Mouse (Mus musculus) heart, adult 8-10 months (tissue): Measurements from ENCODE around the gene Clpp. TPM values are rescaled to one million over a fixed set of nuclear protein-coding genes. Genes with fewer than 3 reads are reported as not detected.

Experiments used
- DNase-seq: peaks from one replicate; pipeline ENCODE4 v3.0.0; 2022; ENCODE audit warnings: low spot score
- total RNA-seq, 4 experiments: library from RNA; stranded (reverse); gene quantifications; 2 replicates each; pipeline ENCODE4 v1.2.4; 2022

The Clpp gene
- total RNA-seq: 10 to 100 TPM; 77.9 to 82.7 (median 80.2) TPM

DNA sequence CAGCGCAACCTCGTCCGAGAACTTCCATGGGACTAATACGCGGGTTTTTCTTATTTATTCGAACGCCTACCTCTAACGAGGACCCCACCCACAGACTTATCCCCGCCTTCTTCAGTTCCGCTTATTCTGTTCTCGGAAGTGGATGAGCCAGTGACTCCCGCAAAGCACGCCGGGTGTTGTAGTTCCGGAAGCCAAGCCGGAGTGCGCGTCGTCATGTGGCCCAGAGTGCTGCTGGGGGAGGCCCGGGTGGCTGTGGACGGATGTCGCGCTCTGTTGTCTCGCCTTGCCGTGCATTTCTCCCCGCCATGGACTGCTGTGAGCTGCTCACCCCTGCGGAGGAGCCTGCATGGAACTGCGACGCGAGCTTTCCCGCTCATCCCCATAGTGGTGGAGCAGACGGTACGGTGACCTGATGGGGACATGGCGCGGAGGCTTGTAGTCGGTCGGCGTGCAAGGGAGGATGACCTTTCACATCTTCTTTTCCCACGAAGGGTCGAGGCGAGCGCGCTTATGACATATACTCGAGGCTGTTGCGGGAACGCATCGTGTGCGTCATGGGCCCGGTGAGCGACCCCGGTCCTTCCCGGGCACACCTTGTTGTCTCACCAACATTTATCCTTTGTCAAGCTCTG is at the start of gene Clpp:
Gene Clpp (plus strand): TSS at position 191 of the 632 bp plus-strand sequence.
- peak; percentile 97 for DNase-seq

DNA sequence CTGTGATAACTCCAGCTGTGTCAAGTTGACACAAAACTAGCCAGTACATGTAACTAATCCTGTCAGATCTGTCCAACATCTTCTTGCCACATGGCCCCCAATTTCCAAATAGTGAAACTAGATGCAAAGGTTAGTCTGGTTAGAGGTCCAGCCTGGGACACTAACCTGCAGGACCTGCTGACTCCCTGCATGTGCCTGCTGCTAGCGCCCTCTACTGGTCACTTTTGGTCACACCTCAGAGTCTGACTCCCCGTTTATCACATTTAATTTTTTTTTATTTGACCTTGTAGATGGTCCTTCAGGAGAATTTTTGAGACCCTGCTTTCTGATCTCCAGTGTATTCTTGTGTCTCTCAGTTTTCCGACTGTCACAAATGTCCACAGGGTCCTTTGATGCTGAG is 39.2 kb upstream of the Clpp start:
- peak; percentile 62 for DNase-seq

DNA sequence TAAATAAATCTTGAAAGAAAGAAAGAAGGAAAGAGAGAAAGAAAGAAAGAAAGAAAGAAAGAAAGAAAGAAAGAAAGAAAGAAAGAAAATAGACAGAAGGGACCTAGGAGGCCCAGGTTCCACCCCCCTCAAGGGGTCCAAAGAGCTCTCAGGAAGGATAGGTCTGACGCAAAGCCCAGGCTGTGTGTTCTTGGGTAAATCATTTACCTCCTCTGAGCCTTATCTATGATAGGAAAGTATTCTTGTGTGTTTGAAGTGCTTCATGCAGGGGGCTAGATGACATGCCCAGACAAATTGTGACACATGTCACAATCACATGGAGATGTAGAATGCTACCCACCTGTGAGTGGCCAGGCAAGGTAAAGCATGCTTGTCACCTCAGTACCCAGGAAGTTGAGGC is 37.5 kb upstream of the Clpp start:
- DNase-seq: no peak

DNA sequence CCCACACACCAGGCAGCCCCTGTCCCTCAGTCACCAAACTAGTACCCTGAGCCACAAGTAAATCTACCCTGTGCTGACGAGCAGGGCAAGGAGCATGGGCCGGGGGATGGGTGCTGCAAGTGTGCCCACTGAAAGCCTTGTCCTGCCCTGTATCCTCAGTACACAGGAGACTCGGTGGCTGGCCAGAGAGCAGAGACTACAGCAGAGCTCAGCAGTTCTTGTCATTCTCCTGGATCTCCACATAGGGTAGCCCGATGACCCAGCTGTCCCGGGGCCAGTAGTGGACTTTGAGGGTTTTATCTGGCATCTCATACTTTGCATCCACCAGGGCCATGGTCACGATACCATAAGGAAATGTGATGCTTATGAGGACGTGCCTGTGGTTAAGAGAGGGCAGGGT is 35.2 kb upstream of the Clpp start:
- DNase-seq: no peak

DNA sequence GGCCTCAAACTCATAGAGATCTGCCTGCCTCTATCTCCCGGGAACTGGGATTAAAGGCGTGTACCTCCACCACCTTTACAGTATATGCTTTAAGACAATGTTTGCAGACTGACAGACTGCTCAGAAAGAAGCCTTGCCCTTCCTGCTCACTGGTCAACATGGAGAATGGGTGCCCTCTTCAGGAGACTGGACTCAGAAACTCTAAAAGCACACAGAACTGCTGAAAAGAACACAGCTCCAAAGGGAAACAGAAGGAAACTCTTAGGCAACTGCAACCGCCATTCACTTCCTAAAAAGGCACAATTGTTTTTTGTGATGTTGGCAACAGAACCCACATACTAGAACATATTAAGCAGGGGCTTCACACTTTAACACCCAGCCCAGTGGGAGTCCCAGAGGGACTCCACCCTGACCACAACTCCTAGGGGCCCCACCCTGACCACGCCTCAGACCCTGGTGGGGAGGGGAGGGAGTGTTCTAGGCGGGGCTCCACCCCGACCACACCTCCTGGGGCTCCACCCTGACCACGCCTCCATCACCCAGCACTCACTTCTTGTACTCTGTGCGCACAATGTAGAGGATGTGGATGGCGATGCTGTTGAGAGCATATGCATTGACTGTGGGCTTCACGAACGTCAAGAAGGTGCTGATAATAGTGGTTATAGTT is 32.2 kb upstream of the Clpp start:
- no peak for DNase-seq

DNA sequence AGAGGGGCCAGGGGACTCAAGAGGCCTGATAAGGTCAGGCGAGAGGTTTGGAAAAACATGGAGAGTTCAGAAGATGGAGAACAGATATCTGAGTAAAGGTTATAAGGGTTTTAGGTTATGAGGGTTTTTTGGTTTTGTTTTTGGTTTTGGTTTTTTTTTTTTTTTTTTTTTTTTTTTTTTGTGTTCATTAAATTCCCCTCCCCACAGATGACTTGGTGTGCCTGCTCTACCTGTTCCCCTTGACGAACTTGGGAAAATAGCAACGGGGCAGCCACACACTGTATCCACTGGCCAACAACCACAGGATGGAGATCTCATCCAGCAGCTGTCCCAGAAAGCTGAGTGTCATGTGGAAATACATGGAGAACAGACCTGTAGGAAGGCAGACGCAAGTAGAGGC is 31.4 kb upstream of the Clpp start:
- no peak for DNase-seq

DNA sequence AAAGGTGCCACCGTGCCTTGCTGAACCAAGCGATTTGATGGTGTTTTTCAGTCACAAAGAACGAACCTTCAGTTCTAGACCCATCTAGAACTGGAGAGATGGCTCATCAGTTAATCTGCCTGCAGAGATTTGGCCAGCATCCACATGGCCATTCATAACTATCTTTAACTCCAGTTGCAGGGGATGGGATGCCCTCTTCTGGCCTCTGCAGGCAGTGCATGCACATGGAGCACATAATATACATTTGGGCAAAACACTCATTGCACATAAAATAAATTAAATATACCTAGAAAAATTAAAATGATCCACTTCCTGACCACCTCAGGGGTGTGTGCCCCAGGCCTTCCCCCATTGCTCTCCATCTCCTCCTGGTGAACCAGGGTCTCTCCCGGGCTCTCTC is 28.2 kb upstream of the Clpp start:
- no peak for DNase-seq

DNA sequence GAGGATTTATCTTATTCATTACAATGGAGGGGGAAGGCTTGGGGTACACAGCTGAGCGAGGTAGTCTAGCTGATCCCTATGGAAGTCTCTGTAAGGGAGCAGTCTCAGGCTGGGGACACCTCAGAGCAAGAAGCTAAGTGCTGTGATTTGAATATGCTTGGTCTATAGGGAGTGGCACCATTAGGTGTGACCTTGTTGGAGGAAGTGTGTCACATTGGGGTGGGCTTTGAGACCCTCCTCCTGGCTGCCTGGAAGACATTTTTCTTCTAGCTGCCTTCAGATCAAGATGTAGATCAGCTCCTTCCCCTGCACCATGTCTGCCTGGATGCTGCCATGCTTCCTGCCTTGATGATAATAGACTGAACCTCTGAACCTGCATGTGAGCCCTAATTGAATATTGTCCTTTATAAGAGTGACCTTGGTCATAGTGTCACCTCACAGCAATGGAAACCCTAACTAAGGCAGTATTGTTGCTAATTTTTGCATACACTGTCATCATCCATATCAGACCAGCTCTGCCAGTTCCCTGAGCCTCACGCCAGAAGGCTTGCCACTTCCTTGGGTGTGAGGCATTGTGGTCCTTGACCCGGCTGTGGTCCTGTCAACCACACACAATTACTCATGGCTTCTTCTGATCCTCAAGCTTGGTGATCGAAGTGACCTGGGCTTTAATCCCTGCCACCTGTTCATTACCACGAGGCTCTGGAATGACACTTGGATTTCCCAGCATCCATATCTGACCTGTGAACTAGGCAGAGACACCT is 27.3 kb upstream of the Clpp start:
- no peak for DNase-seq

DNA sequence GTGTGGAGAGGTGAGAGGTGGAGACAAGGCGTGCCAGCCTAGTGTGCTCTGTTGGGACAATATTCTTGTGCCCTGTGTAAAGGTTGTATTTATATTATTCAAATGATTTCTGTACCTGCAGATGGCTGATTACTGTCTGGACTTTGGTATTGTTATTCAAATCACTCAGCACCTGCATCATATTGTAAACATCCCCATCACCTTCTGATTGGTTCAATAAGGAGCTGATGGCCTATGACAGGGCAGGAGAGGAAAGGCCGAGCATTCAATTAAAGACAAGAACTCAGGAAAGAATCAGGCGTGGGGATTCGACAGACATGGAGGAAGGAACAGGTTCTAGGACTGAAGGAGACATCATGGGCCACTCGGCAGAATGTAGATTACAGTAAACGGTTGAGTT is 26.5 kb upstream of the Clpp start:
- DNase-seq: no peak

DNA sequence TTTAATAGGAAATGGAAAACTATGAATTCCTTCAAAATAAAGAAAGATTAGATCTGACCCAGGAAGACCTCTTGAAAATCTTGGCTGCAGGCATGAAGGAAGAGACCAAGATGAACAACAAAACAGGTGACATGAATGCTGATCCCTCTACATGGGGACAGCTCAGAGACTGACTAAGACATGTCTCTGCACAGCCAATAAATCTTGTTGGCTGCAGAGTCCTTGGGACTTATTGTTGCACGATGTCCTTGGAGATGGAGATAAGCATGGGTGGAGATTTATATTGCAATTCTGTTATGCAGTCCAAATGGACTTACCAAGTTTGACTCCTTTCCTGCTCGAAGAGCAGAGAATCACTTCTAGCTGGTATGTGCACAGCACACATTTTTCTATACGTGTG is 20.8 kb upstream of the Clpp start:
- DNase-seq: no peak

DNA sequence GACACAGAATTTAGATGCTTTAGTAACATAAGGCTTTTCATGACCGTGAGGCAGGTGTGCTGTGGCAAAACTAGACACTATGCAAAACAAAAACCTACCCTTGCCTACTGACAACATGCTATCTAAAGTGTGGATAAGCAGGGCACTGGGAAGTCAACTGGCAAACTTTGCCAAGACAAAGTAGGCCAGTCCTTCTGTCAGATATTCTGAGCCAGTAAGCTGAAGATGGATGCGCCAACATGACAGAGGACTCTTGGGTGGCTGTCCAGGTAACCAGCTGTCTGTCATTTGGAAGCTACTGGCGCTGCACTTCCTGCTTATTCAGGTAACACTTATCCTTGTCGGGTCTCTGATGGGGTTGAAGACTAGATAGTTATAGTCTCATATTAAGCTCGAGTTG is 20.0 kb upstream of the Clpp start:
- DNase-seq: no peak

DNA sequence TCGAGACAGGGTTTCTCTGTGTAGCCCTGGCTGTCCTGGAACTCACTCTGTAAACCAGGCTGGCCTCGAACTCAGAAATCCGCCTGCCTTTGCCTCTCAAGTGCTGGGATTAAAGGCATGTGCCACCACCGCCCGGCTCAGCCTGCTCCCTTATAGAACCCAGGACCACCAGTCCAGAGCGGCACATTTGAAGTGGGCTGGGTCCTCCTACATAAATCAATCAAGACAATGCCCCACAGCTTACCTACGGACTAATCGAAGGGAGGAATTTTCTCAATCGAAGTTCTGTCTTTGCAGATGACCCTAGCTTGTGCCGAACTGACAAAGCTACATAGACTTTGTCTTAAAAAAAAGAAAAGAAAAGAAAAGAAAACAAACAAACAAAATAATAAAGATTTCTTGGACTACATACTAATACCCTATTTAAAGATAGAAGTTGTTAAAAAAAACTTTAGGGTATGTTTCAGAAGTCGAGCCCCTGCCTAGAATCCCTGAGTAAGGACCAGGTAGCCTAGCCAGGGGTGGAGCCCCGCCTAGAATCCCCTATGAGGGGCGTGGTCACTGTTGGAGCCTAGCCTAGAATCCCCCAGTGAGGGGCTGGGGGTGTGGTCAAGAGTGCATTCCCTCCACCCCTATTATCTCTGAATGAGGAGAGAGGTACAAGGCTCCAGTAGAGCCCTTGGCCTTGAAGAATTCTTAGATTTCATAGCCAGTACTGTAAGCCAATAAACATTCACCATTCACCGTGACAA is 16.0 kb upstream of the Clpp start:
- no peak for DNase-seq

DNA sequence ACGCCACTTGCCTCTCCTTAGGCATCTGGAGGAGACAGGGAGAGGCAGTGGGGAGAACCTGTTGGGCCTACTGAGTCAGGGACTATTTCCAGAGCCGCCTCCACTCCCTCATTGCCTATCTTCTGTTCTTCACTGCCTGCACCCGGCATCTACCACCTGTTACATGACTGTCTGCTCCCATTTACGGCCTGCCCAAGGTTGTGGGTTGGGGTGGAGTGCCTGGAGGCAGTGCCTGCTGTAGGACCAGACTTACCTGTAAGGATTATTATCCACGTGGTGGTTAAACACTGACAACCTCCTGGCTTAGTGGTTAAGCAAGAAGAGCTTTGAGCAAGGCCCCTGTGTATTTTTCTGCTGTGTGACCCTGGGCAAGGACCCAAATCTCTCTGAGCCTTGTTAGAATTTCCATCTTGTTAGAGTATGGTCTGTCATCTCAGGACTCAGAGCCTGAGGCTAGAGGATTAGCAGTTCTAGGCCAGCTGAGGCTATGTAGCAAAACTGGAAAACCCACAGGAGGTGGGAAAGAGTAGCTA is 15.3 kb upstream of the Clpp start:
- DNase-seq: no peak

DNA sequence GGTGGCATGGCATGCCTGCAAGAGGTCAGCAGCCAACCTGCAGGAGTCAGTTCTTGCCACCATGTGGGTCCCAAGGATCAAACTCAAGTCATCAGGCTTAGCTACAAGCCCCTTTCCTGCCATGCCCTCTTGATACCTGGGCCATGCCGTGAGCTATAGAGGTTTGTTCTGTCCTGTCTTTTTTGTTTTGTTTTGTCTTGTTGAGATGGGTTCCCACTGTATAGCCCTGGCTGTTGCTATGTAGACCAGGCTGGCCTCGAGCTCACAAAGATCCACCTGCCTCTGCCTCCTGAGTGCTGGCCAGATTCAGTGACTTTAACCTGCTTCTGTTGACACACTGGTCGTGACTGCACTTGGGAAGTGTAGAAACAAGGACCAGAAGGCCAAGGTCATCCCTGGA is 14.7 kb upstream of the Clpp start:
- no peak for DNase-seq

DNA sequence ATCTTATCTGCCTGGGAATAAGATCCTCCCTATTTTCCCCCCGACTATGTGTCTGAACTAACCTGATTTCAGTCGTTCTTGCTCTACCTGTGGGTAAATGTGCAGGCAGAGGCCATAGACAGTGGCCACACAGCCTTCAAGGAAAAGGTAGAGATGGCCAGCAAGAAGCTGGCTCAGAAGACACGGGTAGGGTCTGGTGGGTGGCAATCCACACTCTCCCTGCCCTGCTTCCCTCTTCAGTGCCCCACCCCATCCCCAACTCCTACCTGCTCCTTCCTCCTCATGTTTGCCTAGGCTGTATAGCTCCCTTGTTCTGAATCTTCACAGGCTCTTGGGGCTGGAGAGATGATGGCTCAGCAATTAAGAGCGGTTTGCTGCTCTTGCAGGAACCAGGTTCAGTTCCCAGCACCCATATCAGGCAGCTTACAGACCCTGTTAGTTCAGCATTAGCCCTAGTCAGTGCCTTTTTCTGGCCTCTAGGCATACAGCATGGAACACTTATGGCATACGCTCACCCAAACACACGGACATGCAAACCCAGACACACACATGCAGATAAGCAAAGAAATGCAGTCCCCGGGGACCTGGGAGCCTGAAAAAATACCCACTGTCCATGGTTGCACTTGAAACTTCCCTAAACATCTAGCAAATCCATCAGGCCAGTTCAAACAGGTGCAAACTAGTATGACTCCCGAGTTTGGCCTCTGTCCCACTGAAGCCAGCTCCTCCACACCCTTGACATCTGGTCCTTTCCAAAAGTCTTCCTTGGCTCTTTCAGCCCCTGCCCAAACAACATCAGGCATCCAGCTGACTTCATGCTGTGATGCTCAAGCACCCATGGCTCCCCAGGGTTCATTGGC is 13.3 kb upstream of the Clpp start:
- no peak for DNase-seq

DNA sequence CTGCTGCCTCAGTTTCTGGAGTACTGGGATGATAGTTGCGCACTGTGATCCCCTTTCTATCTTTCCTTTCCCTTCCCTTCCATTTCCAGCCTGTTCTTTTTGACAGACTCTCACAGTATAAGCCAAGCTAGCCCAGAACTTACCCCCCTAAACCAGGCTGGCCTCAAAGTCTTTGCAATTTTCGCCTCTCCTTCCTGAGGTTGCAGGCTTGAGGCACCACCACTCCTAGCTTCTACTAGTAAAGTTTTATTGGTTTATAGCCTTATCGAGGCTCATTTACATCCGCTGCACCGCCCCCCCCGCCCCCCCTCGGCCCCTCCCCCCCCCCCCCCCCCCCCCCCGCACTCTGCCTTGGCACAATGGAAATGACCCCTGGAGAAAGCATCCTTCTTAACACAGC is 10.6 kb upstream of the Clpp start:
- DNase-seq: no peak

DNA sequence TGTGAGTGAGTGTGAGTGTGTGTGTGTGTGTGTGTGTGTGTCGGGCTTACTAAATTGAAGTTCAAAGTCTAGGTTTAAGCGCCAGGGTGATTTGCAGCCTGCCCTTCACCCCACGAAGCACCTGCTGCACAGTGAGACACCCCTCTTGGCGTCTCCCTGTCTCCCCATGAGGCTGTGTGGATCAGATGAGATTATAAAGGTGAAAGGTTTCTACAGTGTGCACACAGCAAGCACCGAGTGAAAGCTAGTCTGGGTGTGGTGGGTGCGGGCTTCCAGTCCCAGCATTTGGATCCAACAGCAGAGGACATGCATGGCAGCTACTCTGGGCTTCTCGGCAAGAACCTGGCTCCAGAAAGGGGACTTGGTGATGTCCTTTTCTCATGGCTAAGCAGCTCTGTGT is 9.1 kb upstream of the Clpp start:
- no peak for DNase-seq

DNA sequence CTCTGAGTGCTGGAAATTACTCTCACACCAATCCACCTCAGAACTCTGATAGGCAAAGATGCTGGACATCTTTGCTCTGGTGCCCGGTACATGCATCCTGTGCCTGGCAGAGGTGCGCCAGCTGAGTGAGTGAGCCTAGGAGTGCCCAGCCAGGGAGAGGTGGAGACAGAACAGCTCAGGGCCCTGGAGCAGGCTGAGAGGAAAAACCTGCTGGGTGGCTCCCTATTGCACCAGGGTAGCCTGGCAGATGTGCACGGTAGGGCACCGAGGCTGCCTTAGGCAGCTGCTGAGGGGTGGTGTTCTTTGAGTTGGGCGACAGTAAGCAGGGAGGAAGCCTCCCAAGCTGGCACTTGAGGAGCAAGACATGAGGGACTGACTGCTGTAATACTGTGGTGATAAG is 8.1 kb upstream of the Clpp start, which contains the start of gene Acer1:
Gene Acer1 (minus strand): TSS at position 114 of the 400 bp plus-strand sequence.
- no peak for DNase-seq

DNA sequence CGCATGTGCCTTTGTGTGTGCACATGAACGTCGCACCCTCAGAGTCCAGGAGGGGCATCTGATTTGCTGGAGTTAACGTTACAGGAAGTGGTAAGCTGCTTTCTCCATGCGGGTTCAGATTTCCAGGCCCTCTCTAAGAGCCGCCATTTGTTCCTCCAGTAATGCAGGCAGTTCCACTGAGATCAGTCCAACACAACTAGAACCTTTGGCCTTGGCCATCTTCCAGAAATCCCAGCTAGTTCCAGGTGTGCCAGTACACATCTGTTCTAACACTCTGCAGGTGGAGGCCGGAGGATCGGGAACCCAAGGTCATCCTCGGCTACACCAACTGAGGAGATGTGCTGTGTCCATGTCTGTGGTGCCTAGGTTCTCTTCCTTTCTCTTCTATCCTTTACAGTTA is 5.2 kb upstream of the Clpp start:
- DNase-seq: no peak

DNA sequence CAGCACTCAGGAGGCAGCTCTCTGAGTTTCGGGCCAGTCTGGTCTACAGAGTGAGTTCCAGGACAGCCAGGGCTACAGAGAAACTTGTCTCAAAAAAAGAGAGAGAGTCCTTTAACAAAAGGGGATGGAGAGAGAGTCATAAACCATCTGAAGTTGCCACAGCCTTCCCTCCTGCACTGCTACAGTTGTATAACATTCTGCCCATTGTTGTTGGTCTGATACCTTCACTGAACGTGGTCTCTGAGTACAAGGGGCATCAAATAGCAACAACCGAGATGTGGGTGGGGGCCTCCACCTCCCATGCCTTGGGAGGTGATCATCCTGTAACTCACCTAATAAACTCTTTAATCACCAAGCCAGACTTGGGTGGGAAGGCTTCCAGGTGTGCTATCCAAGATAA is 4.4 kb upstream of the Clpp start:
- DNase-seq: no peak
